Mouse (Mus musculus): ENCODE results near the gene Pdia2. TPM values are rescaled to one million over a fixed set of nuclear protein-coding genes. Genes with fewer than 3 reads are reported as not detected.

Gene Pdia2
- total and polyA plus RNA-seq, 2 experiments = 6.0 TPM; not detected in 1

DNA sequence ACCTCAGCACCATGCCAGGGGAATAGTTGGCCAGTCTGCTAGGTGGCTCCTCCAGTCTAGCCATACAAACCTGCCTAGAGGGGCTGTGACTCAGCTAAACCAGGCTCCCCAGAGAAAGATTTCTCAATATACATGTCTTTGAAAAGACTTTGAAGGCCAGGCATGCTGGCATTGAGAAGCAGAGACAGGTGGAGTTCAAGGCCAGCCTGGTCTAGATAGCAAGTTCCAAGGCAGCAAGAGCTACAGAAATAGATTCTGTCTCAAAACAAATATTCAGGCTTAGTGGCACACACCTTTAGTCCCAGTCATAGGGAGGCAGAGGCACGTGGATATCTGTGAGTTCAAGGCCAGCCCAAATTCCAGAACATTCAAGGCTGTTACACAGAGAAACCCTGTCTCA lies 7.5 kb upstream of the Pdia2 start:
- Histone ChIP-seq H3K4me1 (ENCODE audit: control insufficient read depth, insufficient read depth, low read length) (no peaks in the 10 kb centered on the region), H3K9ac (ENCODE audit: low read depth, low read length) (no peak overlapping the region), H3K27ac (replicated peaks; ENCODE audit: insufficient read depth, low read depth, low read length) (no peak overlapping the region), H3K36me3 (ENCODE audit: control insufficient read depth, insufficient read depth, low read length) (no peaks in the 10 kb centered on the region), H3K4me3 (ENCODE audit: insufficient read depth, low read depth, low read length) (no peak overlapping the region), H3K79me2 (ENCODE audit: control insufficient read depth, insufficient read depth, low read length) (no peaks in the 10 kb centered on the region), H3K27me3 (ENCODE audit: control insufficient read depth, insufficient read depth, low read length) (0 out of 2 replicates have a peak, but pooled peaks cover 6% of the 10 kb centered on the region)
- TF ChIP-seq POLR2A (IDR thresholded peaks at IDR 0.05; ENCODE audit: extremely low read depth, insufficient read depth, low read length) = no peak
- no peak for TF ChIP-seq CTCF (IDR thresholded peaks at IDR 0.05; ENCODE audit: low read depth, low read length)
- DNase-seq (ENCODE audit: extremely low read depth, low read depth, low spot score) = no peak
- WGBS = 26% methylated on average over 1 of the region's 1 CpGs

DNA sequence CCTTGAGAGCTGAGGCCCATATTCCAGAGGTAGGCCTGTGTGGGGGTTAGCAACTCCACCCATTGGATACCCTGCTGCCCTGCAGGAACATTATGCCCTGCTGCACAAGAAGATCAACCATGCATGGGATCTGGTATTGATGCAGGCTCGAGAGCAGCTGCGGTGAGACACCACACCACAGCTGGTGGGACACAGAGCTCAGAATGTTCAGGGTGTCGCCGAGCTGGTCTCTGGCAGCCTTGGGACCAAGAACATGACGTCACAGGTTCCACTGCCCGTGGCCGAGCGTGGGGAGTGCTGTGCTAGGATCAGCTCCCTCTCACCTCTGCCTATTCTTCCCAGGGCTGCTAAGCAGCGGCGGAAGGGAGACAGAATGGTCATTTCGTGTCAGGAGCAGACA lies 5.9 kb upstream of the Pdia2 start:
- Histone ChIP-seq H3K4me3 (ENCODE audit: insufficient read depth, low read depth, low read length) (no peak overlapping the region), H3K36me3 (ENCODE audit: control insufficient read depth, insufficient read depth, low read length) (no peaks in the 10 kb centered on the region), H3K9ac (ENCODE audit: low read depth, low read length) (no peak overlapping the region), H3K79me2 (ENCODE audit: control insufficient read depth, insufficient read depth, low read length) (no peaks in the 10 kb centered on the region), H3K27me3 (ENCODE audit: control insufficient read depth, insufficient read depth, low read length) (peaks cover 15% of the 10 kb centered on the region; the same call in 1 of the 2 replicates), H3K27ac (replicated peaks; ENCODE audit: insufficient read depth, low read depth, low read length) (no peak overlapping the region), H3K4me1 (ENCODE audit: control insufficient read depth, insufficient read depth, low read length) (no peaks in the 10 kb centered on the region)
- 54% methylated on average over 11 of the region's 11 CpGs for WGBS
- no peak for TF ChIP-seq CTCF (IDR thresholded peaks at IDR 0.05; ENCODE audit: low read depth, low read length)
- TF ChIP-seq POLR2A (IDR thresholded peaks at IDR 0.05; ENCODE audit: extremely low read depth, insufficient read depth, low read length) = no peak
- DNase-seq (ENCODE audit: extremely low read depth, low read depth, low spot score) = no peak

DNA sequence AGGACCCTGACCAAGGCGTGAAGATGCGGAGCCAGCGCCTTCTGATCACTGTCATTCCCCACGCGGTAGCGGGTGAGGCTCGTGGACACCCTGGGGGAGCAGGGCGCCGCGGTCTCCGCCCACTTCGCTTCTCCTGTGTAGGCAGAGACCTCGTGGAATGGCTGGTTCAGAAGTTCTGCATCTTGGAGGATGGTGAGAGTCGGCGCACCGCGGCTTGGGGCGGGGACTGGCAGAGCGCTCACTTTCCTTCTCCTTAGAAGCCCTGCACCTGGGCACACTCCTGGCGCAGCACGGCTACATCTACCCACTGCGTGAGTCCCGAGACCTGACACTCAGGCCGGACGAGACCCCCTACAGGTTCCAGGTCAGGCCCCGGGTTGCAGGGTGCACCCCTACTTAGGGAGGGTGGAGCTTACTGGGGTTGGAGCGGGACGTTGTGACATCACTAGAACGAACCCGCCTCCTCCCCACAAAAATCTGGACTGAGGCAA lies 4.5 kb upstream of the Pdia2 start:
- no peak overlapping the region for H3K27ac ChIP-seq (replicated peaks; ENCODE audit: insufficient read depth, low read depth, low read length)
- H3K9ac ChIP-seq (ENCODE audit: low read depth, low read length) = no peak overlapping the region
- peak overlapping the region; percentile 52; the same call in 1 of the 2 replicates for H3K4me3 ChIP-seq (ENCODE audit: insufficient read depth, low read depth, low read length)
- DNase-seq (ENCODE audit: extremely low read depth, low read depth, low spot score) = no peak
- no peaks in the 10 kb centered on the region for H3K79me2 ChIP-seq (ENCODE audit: control insufficient read depth, insufficient read depth, low read length)
- peaks cover 15% of the 10 kb centered on the region; the same call in 1 of the 2 replicates for H3K27me3 ChIP-seq (ENCODE audit: control insufficient read depth, insufficient read depth, low read length)
- TF ChIP-seq CTCF (IDR thresholded peaks at IDR 0.05; ENCODE audit: low read depth, low read length) = no peak
- TF ChIP-seq POLR2A (IDR thresholded peaks at IDR 0.05; ENCODE audit: extremely low read depth, insufficient read depth, low read length) = no peak
- H3K4me1 ChIP-seq (ENCODE audit: control insufficient read depth, insufficient read depth, low read length) = no peaks in the 10 kb centered on the region
- WGBS = 4% methylated on average over 30 of the region's 30 CpGs
- H3K36me3 ChIP-seq (ENCODE audit: control insufficient read depth, insufficient read depth, low read length) = no peaks in the 10 kb centered on the region

DNA sequence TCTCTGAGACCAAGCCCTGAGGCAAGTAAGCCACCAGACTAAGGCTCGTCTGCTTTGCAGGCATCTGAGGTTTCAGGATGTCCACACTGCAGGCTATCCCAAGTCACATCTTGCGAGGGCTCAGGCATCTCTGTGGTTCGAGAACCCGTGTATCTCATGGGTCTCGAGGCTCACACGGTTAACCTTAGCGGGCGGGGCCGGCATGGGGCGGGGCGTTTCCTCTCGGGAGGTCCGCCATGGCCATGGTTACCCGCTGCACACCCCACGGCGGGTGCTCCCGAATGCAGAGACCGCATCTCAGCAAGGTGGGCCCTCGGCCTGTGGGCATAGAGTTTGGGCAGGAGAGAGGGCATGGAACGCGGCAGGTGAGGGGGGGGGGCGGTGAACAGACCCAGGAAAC lies 3.9 kb upstream of the Pdia2 start, which contains the start of gene Rgs11:
TSS of gene Rgs11 (plus strand) at position 215 of the 400 bp plus-strand sequence.
- TF ChIP-seq POLR2A (IDR thresholded peaks at IDR 0.05; ENCODE audit: extremely low read depth, insufficient read depth, low read length) (no peak), CTCF (IDR thresholded peaks at IDR 0.05; ENCODE audit: low read depth, low read length) (no peak)
- H3K4me1 ChIP-seq (ENCODE audit: control insufficient read depth, insufficient read depth, low read length) = no peaks in the 10 kb centered on the region
- H3K4me3 ChIP-seq (ENCODE audit: insufficient read depth, low read depth, low read length) = peak within 1 kb of the TSS; percentile 52; the same call in 1 of the 2 replicates
- no peaks in the 10 kb centered on the region for H3K36me3 ChIP-seq (ENCODE audit: control insufficient read depth, insufficient read depth, low read length)
- no peak within 1 kb of the TSS for H3K9ac ChIP-seq (ENCODE audit: low read depth, low read length)
- H3K27ac ChIP-seq (replicated peaks; ENCODE audit: insufficient read depth, low read depth, low read length) = no peak within 1 kb of the TSS
- no peaks in the 10 kb centered on the region for H3K79me2 ChIP-seq (ENCODE audit: control insufficient read depth, insufficient read depth, low read length)
- H3K27me3 ChIP-seq (ENCODE audit: control insufficient read depth, insufficient read depth, low read length) = peaks cover 15% of the 10 kb centered on the region; the same call in 1 of the 2 replicates
- 4% methylated on average over 22 of the region's 22 CpGs for WGBS
- DNase-seq (ENCODE audit: extremely low read depth, low read depth, low spot score) = no peak

DNA sequence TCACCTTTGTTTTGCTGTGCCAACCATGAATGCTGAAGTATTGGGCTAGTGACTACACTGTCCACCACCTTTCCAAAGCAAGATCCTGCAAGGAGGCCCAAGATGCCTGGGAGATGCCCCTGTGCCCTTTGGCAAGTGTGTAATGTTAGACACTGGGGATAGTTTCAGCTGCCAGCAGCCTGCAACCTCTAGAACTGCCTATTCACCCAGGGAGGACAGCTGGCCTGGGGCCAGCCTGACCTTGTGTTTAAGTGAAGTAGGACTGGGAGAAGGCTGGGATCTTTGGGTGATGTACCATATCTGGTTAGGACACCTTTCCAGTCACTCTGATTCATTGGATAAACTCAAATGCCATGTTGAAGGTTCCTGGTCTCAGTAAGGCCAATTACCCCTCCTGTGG lies 3.1 kb upstream of the Pdia2 start:
- H3K9ac ChIP-seq (ENCODE audit: low read depth, low read length) = no peak overlapping the region
- H3K79me2 ChIP-seq (ENCODE audit: control insufficient read depth, insufficient read depth, low read length) = no peaks in the 10 kb centered on the region
- DNase-seq (ENCODE audit: extremely low read depth, low read depth, low spot score) = no peak
- H3K4me3 ChIP-seq (ENCODE audit: insufficient read depth, low read depth, low read length) = no peak overlapping the region
- H3K27ac ChIP-seq (replicated peaks; ENCODE audit: insufficient read depth, low read depth, low read length) = no peak overlapping the region
- H3K36me3 ChIP-seq (ENCODE audit: control insufficient read depth, insufficient read depth, low read length) = no peaks in the 10 kb centered on the region
- no peaks in the 10 kb centered on the region for H3K4me1 ChIP-seq (ENCODE audit: control insufficient read depth, insufficient read depth, low read length)
- no peak for TF ChIP-seq CTCF (IDR thresholded peaks at IDR 0.05; ENCODE audit: low read depth, low read length)
- H3K27me3 ChIP-seq (ENCODE audit: control insufficient read depth, insufficient read depth, low read length) = peaks cover 15% of the 10 kb centered on the region; the same call in 1 of the 2 replicates

DNA sequence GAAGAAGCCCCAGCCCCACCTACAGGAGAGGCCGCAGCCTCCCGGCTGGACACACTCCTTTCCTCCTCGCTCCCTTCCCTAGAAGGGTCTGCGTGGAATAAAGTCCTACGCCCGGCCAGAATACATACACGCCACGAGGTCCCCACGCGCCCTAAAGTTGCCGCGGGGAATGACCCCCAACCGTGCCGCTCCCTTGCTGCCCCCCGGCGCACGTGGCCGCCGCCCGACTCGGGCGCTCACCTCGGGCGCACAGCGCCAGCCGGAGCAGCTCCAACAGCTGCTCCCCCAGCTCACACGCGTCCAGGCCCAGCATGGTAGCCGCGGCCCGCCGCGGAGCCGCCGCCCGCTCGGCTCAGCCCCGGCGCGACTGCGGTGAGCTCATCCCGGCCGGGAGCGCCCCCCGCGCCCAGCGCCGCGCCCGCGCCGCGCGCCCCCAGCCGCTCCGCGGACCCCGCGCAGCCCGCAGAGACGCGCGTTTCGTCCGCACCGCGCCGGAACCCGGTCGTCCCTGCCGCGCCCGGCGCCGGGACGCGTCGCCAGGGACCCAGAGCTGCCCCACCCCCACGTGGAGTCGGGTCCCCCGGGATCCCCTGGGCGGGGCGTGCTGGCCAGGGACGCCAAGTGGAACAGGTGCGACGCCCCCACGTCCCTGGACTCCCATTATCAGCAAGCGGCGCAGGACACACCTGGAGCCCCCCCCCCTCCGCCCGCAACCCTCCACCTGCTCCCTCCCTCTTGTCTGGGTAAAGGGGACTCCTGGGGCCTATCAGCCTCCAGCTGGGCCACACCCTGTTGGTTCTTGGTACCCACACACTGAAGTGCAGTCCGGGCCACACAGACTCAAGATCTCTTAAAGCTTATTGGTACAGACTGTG lies 2.2 kb upstream of the Pdia2 start:
- Histone ChIP-seq H3K9ac (ENCODE audit: low read depth, low read length) (no peak overlapping the region), H3K4me3 (ENCODE audit: insufficient read depth, low read depth, low read length) (no peak overlapping the region), H3K27me3 (ENCODE audit: control insufficient read depth, insufficient read depth, low read length) (peaks cover 15% of the 10 kb centered on the region; the same call in 1 of the 2 replicates), H3K27ac (replicated peaks; ENCODE audit: insufficient read depth, low read depth, low read length) (no peak overlapping the region), H3K36me3 (ENCODE audit: control insufficient read depth, insufficient read depth, low read length) (no peaks in the 10 kb centered on the region), H3K79me2 (ENCODE audit: control insufficient read depth, insufficient read depth, low read length) (no peaks in the 10 kb centered on the region), H3K4me1 (ENCODE audit: control insufficient read depth, insufficient read depth, low read length) (no peaks in the 10 kb centered on the region)
- WGBS = 3% methylated on average over 88 of the region's 92 CpGs
- TF ChIP-seq CTCF (IDR thresholded peaks at IDR 0.05; ENCODE audit: low read depth, low read length) = no peak
- TF ChIP-seq POLR2A (IDR thresholded peaks at IDR 0.05; ENCODE audit: extremely low read depth, insufficient read depth, low read length) = no peak
- DNase-seq (ENCODE audit: extremely low read depth, low read depth, low spot score) = no peak

All from liver, adult 2 months (tissue).